Mouse (Mus musculus) hindbrain, embryonic 10.5 days (tissue): ENCODE measurements at regions not wholly inside any gene's neighbourhood (a gene's known extent, or its start where the extent isn't known, plus 50 kb on each side); places are given as distances from the start of the nearest gene placed in this dataset.

Experiments
- DNase-seq: peaks from one replicate; pipeline ENCODE4 v3.0.0-alpha.2; 2017; ENCODE audit warnings: low spot score
- H3K27ac ChIP-seq: fragments of 300-500 bp; sonication (generic); 2 replicates; pipeline ENCODE4 v1.5.1; 2016; ENCODE audit warnings: mild to moderate bottlenecking, moderate library complexity
- H3K27me3 ChIP-seq: fragments of 300-500 bp; sonication (generic); 2 replicates; pipeline ENCODE4 v1.6.1; 2016; ENCODE audit warnings: mild to moderate bottlenecking; ENCODE audit not compliant: poor library complexity, insufficient read depth, severe bottlenecking
- H3K36me3 ChIP-seq: fragments of 300-500 bp; sonication (generic); 2 replicates; pipeline ENCODE4 v1.6.1; 2016; ENCODE audit warnings: mild to moderate bottlenecking, moderate library complexity
- H3K4me1 ChIP-seq: fragments of 300-500 bp; sonication (generic); replicated peaks from 2 replicates; pipeline ENCODE4 v1.6.1; 2016; ENCODE audit warnings: mild to moderate bottlenecking
- H3K4me3 ChIP-seq: fragments of 300-500 bp; sonication (generic); 2 replicates; pipeline ENCODE4 v1.5.1; 2016; ENCODE audit warnings: mild to moderate bottlenecking, moderate library complexity
- H3K9me3 ChIP-seq: fragments of 300-500 bp; sonication (generic); 2 replicates; pipeline ENCODE4 v1.6.1; 2016; ENCODE audit warnings: mild to moderate bottlenecking, moderate library complexity
- WGBS: fragments of 180-500 bp; shearing (Covaris S2); methylation state at CpG from one replicate; pipeline ENCODE4 v1.1.7; 2016; 5-methylcytosine and 5-hydroxymethylcytosine counted together

GRCm38 (mm10) chr14:74359663-74360552 is 280.7 kb upstream of the Htr2a start:
- no peak for DNase-seq
- Histone ChIP-seq H3K4me3 (no peak overlapping the region), H3K4me1 (peaks cover 7% of the 10 kb centered on the region), H3K36me3 (no peaks in the 10 kb centered on the region), H3K9me3 (no peaks in the 10 kb centered on the region), H3K27me3 (no peaks in the 10 kb centered on the region), H3K27ac (no peak overlapping the region)
- WGBS = 61% methylated on average over 12 of the region's 12 CpGs

GRCm38 (mm10) chr14:74384481-74384880 is 256.2 kb upstream of the Htr2a start:
- H3K36me3 ChIP-seq = no peaks in the 10 kb centered on the region
- H3K9me3 ChIP-seq = no peaks in the 10 kb centered on the region
- no peaks in the 10 kb centered on the region for H3K4me1 ChIP-seq
- no peak for DNase-seq
- H3K27ac ChIP-seq = no peak overlapping the region
- WGBS = 86% methylated on average over 7 of the region's 7 CpGs
- no peak overlapping the region for H3K4me3 ChIP-seq
- no peaks in the 10 kb centered on the region for H3K27me3 ChIP-seq

- Histone ChIP-seq H3K4me1 (no peaks in the 10 kb centered on the region), H3K9me3 (no peaks in the 10 kb centered on the region), H3K27ac (no peak overlapping the region), H3K36me3 (no peaks in the 10 kb centered on the region), H3K4me3 (no peak overlapping the region), H3K27me3 (no peaks in the 10 kb centered on the region)
- no peak for DNase-seq
- WGBS = 83% methylated on average over 2 of the region's 2 CpGs
Measured at GRCm38 (mm10) chr14:74392419-74392818, 248.2 kb upstream of the Htr2a start.

GRCm38 (mm10) chr14:74397202-74397601 is 243.4 kb upstream of the Htr2a start:
- Histone ChIP-seq H3K27me3 (no peaks in the 10 kb centered on the region), H3K4me1 (no peaks in the 10 kb centered on the region), H3K9me3 (no peaks in the 10 kb centered on the region), H3K27ac (no peak overlapping the region), H3K4me3 (no peak overlapping the region), H3K36me3 (no peaks in the 10 kb centered on the region)
- 89% methylated on average over 3 of the region's 3 CpGs for WGBS
- DNase-seq = no peak

GRCm38 (mm10) chr14:74409441-74409840 is 231.2 kb upstream of the Htr2a start:
- no peak overlapping the region for H3K27ac ChIP-seq
- WGBS = 80% methylated on average over 1 of the region's 1 CpGs
- no peak for DNase-seq
- no peak overlapping the region for H3K4me3 ChIP-seq
- no peaks in the 10 kb centered on the region for H3K36me3 ChIP-seq
- H3K27me3 ChIP-seq = no peaks in the 10 kb centered on the region
- no peaks in the 10 kb centered on the region for H3K4me1 ChIP-seq
- H3K9me3 ChIP-seq = no peaks in the 10 kb centered on the region

DNA sequence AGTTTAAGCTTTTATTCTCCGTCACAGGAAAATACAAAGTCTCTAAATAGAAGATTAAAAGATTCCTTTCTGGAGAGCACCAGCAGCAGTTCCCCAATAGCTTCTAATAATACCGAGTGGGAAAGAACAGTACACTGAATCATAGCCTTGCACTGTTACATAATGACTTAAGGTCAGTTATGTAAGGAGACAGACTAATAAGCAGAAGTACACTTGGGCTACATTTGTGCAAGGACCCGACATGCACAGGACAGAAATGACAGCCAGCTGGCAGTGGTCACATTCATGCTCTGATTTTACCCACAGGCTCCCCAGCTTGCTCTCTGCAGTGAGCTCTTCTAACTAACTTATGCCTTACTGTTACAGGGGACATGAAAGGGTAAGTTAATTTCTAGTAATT is 212.4 kb upstream of the Htr2a start:
- no peaks in the 10 kb centered on the region for H3K4me1 ChIP-seq

GRCm38 (mm10) chr14:74464027-74464682 is 176.5 kb upstream of the Htr2a start:
- Histone ChIP-seq H3K9me3 (no peaks in the 10 kb centered on the region), H3K4me3 (no peak overlapping the region), H3K4me1 (no peaks in the 10 kb centered on the region), H3K36me3 (no peaks in the 10 kb centered on the region), H3K27ac (no peak overlapping the region), H3K27me3 (no peaks in the 10 kb centered on the region)
- WGBS = 57% methylated on average over 2 of the region's 2 CpGs
- DNase-seq = no peak

More for the DNA sequence above, 212.4 kb upstream of the Htr2a start:
- H3K36me3 ChIP-seq = no peaks in the 10 kb centered on the region
- 0 out of 2 replicates have a peak, but pooled peaks cover 6% of the 10 kb centered on the region for H3K9me3 ChIP-seq
- H3K27me3 ChIP-seq = no peaks in the 10 kb centered on the region
- H3K27ac ChIP-seq = no peak overlapping the region
- no peak overlapping the region for H3K4me3 ChIP-seq
- 88% methylated on average over 3 of the region's 3 CpGs for WGBS
- no peak for DNase-seq

DNA sequence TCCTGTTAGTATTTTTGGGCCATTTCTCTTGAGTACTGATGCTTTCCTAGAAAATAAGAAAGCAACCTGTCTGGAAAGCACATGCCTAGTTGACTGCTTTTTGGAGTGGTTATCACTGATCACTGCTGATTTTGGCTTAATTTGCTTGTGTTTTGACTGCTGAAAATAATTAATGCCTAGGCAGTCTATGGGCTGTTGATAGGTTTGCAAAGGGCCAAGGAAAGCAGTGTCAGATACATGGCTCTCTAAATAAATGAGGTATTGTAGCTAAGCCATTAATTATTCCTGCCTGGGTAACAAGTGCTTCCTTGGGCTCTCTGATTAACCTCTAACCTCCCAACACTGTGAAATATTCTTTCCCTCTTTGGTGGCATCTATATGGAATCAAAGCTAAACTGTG is 145.1 kb upstream of the Htr2a start:
- Histone ChIP-seq H3K27me3 (no peaks in the 10 kb centered on the region), H3K4me3 (no peak overlapping the region), H3K27ac (no peak overlapping the region), H3K9me3 (no peaks in the 10 kb centered on the region), H3K4me1 (no peaks in the 10 kb centered on the region), H3K36me3 (no peaks in the 10 kb centered on the region)
- DNase-seq = no peak

GRCm38 (mm10) chr14:74511521-74511920 is 129.1 kb upstream of the Htr2a start:
- Histone ChIP-seq H3K9me3 (no peaks in the 10 kb centered on the region), H3K4me1 (no peaks in the 10 kb centered on the region), H3K4me3 (no peak overlapping the region), H3K27ac (no peak overlapping the region), H3K36me3 (no peaks in the 10 kb centered on the region), H3K27me3 (no peaks in the 10 kb centered on the region)
- DNase-seq = no peak
- 85% methylated on average over 2 of the region's 2 CpGs for WGBS

DNA sequence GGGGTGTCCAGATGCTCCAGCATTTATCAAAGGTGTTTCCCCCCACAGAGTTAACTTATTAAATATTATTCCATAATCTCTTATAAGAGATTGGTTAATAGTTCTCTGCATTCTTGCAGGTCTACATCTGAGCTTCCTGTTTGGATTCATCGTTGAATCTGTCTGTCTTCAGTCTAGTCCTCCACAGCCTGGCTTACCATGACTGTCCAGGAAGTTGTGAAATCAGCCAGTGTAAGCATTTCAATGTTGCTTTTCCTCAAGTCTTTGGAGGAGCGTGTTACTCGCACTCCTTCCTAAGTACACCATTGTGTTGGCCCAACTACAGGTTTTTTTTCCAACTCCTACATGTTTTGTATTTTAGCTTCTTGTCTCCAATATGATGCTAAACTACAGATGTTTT is 124.2 kb upstream of the Htr2a start:
- Histone ChIP-seq H3K4me1 (no peaks in the 10 kb centered on the region), H3K9me3 (no peaks in the 10 kb centered on the region), H3K27me3 (no peaks in the 10 kb centered on the region), H3K4me3 (no peak overlapping the region), H3K36me3 (no peaks in the 10 kb centered on the region), H3K27ac (no peak overlapping the region)
- no peak for DNase-seq
- WGBS = 89% methylated on average over 3 of the region's 3 CpGs

DNA sequence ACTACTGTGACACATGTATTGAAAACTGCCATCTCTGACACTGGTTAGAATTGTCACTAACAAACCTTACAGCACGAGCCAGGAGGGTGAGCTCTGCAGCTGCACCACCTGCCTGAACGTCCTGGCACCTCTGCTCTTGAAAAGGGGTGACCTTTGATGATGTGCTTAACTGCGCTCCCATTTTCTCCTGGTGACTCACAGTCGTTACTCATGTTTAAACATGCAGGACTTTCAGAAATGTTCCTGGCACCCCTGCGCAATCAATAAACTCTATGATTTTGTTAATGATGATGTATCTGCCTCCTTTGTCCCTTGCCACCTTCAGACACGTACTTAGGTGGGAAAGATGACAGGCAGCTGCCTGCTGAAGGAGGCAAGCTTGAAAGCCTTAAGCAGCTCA is 121.1 kb upstream of the Htr2a start:
- WGBS = 78% methylated on average over 6 of the region's 6 CpGs
- no peaks in the 10 kb centered on the region for H3K27me3 ChIP-seq
- DNase-seq = no peak

GRCm38 (mm10) chr14:74521669-74522068 is 119.0 kb upstream of the Htr2a start:
- WGBS = 91% methylated on average over 3 of the region's 3 CpGs
- no peaks in the 10 kb centered on the region for H3K27me3 ChIP-seq
- no peaks in the 10 kb centered on the region for H3K4me1 ChIP-seq
- no peaks in the 10 kb centered on the region for H3K9me3 ChIP-seq
- no peak for DNase-seq
- no peaks in the 10 kb centered on the region for H3K36me3 ChIP-seq
- H3K4me3 ChIP-seq = no peak overlapping the region
- no peak overlapping the region for H3K27ac ChIP-seq

More for the DNA sequence above, 121.1 kb upstream of the Htr2a start:
- no peaks in the 10 kb centered on the region for H3K36me3 ChIP-seq
- no peaks in the 10 kb centered on the region for H3K9me3 ChIP-seq
- no peak overlapping the region for H3K4me3 ChIP-seq
- H3K4me1 ChIP-seq = no peaks in the 10 kb centered on the region
- H3K27ac ChIP-seq = no peak overlapping the region

DNA sequence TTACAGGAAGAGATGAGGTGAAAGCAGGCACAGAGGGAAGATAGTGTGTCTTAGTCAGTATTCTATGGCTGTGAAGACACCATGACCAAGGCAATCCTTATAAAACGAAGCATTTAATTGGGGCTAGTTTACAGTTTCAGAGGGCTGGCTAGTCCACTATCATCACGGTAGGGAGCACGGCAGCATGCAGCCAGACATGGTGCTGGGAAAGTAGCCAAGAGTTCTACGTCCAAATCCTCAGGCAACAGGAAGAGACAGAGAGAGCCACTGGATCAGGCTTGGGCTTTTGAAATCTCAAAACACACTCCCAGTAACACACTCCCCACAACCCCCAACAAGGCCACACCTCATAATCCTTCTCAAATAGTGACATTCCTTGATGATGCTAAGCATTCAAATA is 113.4 kb upstream of the Htr2a start:
- Histone ChIP-seq H3K4me1 (no peaks in the 10 kb centered on the region), H3K27me3 (no peaks in the 10 kb centered on the region), H3K36me3 (no peaks in the 10 kb centered on the region), H3K4me3 (no peak overlapping the region), H3K9me3 (no peaks in the 10 kb centered on the region), H3K27ac (no peak overlapping the region)
- no peak for DNase-seq
- WGBS = 89% methylated on average over 4 of the region's 4 CpGs
